Mouse (Mus musculus): Measurements from ENCODE around the gene Bcl2a1b. TPM values are rescaled to one million over a fixed set of nuclear protein-coding genes. Genes with fewer than 3 reads are reported as not detected.
"Not testable (repeated sequence)": the region's sequence is repeated elsewhere in the genome, so short reads cannot be mapped to it uniquely, and the experiment has no call there.

The Bcl2a1b gene
- 1.4 and 1.5 TPM in 2 replicates for polyA plus RNA-seq (2015; fragmentation: Nextera tagmentation; extraction: Ambion mirVana)

GRCm38 (mm10) chr9:89198969-89199416 is at the start of gene Bcl2a1b, which contains the start of gene Gm29094:
TSS of gene Bcl2a1b (plus strand) at chr9:89199209.
TSS of gene Gm29094 (plus strand) at chr9:89199379.
- H3K4me3 ChIP-seq (ENCODE audit: low read depth, low read length); ATAC-seq (ENCODE audit: low read depth); H3K9ac ChIP-seq (ENCODE audit: low read depth, low read length); H3K4me2 ChIP-seq (ENCODE audit: low read depth, low read length); H3K27ac ChIP-seq (ENCODE audit: low read length); H3K9me3 ChIP-seq (replicated peaks; ENCODE audit: control insufficient read depth, low read length); H3K27me3 ChIP-seq (ENCODE audit: control insufficient read depth, insufficient read depth, low read depth, low read length); H3K4me1 ChIP-seq (ENCODE audit: control insufficient read depth, low read depth, low read length); H3K36me3 ChIP-seq (ENCODE audit: control insufficient read depth, insufficient read depth): not testable (repeated sequence)
- WGBS (ENCODE audit: insufficient replicate concordance): 41% methylated on average over 5 of the region's 5 CpGs

GRCm38 (mm10) chr9:89172539-89172938 is 26.5 kb upstream of the Bcl2a1b start:
- not testable (repeated sequence) for H3K27ac ChIP-seq (ENCODE audit: low read length); H3K27me3 ChIP-seq (ENCODE audit: control insufficient read depth, insufficient read depth, low read depth, low read length); H3K36me3 ChIP-seq (ENCODE audit: control insufficient read depth, insufficient read depth); H3K9me3 ChIP-seq (replicated peaks; ENCODE audit: control insufficient read depth, low read length); H3K4me3 ChIP-seq (ENCODE audit: low read depth, low read length); H3K4me2 ChIP-seq (ENCODE audit: low read depth, low read length); H3K9ac ChIP-seq (ENCODE audit: low read depth, low read length); H3K4me1 ChIP-seq (ENCODE audit: control insufficient read depth, low read depth, low read length); ATAC-seq (ENCODE audit: low read depth)

GRCm38 (mm10) chr9:89178833-89179232 is 20.2 kb upstream of the Bcl2a1b start:
- H3K36me3 ChIP-seq (ENCODE audit: control insufficient read depth, insufficient read depth); H3K9me3 ChIP-seq (replicated peaks; ENCODE audit: control insufficient read depth, low read length); H3K4me1 ChIP-seq (ENCODE audit: control insufficient read depth, low read depth, low read length); H3K9ac ChIP-seq (ENCODE audit: low read depth, low read length); H3K4me2 ChIP-seq (ENCODE audit: low read depth, low read length); H3K4me3 ChIP-seq (ENCODE audit: low read depth, low read length); H3K27ac ChIP-seq (ENCODE audit: low read length); ATAC-seq (ENCODE audit: low read depth); H3K27me3 ChIP-seq (ENCODE audit: control insufficient read depth, insufficient read depth, low read depth, low read length): not testable (repeated sequence)
- WGBS (ENCODE audit: insufficient replicate concordance): 32% methylated on average over 2 of the region's 3 CpGs

- ATAC-seq (ENCODE audit: low read depth); H3K36me3 ChIP-seq (ENCODE audit: control insufficient read depth, insufficient read depth); H3K9ac ChIP-seq (ENCODE audit: low read depth, low read length); H3K9me3 ChIP-seq (replicated peaks; ENCODE audit: control insufficient read depth, low read length); H3K27ac ChIP-seq (ENCODE audit: low read length); H3K4me2 ChIP-seq (ENCODE audit: low read depth, low read length); H3K4me1 ChIP-seq (ENCODE audit: control insufficient read depth, low read depth, low read length); H3K4me3 ChIP-seq (ENCODE audit: low read depth, low read length); H3K27me3 ChIP-seq (ENCODE audit: control insufficient read depth, insufficient read depth, low read depth, low read length): not testable (repeated sequence)
- 25% methylated on average over 2 of the region's 4 CpGs for WGBS (ENCODE audit: insufficient replicate concordance)
Measured at GRCm38 (mm10) chr9:89179469-89179868, 19.5 kb upstream of the Bcl2a1b start.

- H3K4me3 ChIP-seq (ENCODE audit: low read depth, low read length): not testable (repeated sequence)
- 61% methylated on average over 15 of the region's 15 CpGs for whole genome bisulfite sequencing (ENCODE audit: insufficient replicate concordance)
Measured at GRCm38 (mm10) chr9:89187006-89187405, 12.0 kb upstream of the Bcl2a1b start.

GRCm38 (mm10) chr9:89195483-89195882 is 3.5 kb upstream of the Bcl2a1b start:
- H3K4me2 ChIP-seq (ENCODE audit: low read depth, low read length); H3K36me3 ChIP-seq (ENCODE audit: control insufficient read depth, insufficient read depth); ATAC-seq (ENCODE audit: low read depth); H3K9me3 ChIP-seq (replicated peaks; ENCODE audit: control insufficient read depth, low read length); H3K27ac ChIP-seq (ENCODE audit: low read length); H3K4me1 ChIP-seq (ENCODE audit: control insufficient read depth, low read depth, low read length); H3K9ac ChIP-seq (ENCODE audit: low read depth, low read length); H3K4me3 ChIP-seq (ENCODE audit: low read depth, low read length); H3K27me3 ChIP-seq (ENCODE audit: control insufficient read depth, insufficient read depth, low read depth, low read length): not testable (repeated sequence)

More at GRCm38 (mm10) chr9:89187006-89187405, 12.0 kb upstream of the Bcl2a1b start:
- not testable (repeated sequence) for H3K9me3 ChIP-seq (replicated peaks; ENCODE audit: control insufficient read depth, low read length); H3K4me1 ChIP-seq (ENCODE audit: control insufficient read depth, low read depth, low read length); H3K4me2 ChIP-seq (ENCODE audit: low read depth, low read length); H3K9ac ChIP-seq (ENCODE audit: low read depth, low read length); ATAC-seq (ENCODE audit: low read depth); H3K27ac ChIP-seq (ENCODE audit: low read length); H3K36me3 ChIP-seq (ENCODE audit: control insufficient read depth, insufficient read depth); H3K27me3 ChIP-seq (ENCODE audit: control insufficient read depth, insufficient read depth, low read depth, low read length)

- WGBS (ENCODE audit: insufficient replicate concordance): no CpG with 5 or more reads among the region's 1 CpGs
- H3K9ac ChIP-seq (ENCODE audit: low read depth, low read length); H3K4me1 ChIP-seq (ENCODE audit: control insufficient read depth, low read depth, low read length); H3K4me2 ChIP-seq (ENCODE audit: low read depth, low read length); ATAC-seq (ENCODE audit: low read depth); H3K9me3 ChIP-seq (replicated peaks; ENCODE audit: control insufficient read depth, low read length); H3K27ac ChIP-seq (ENCODE audit: low read length); H3K36me3 ChIP-seq (ENCODE audit: control insufficient read depth, insufficient read depth); H3K27me3 ChIP-seq (ENCODE audit: control insufficient read depth, insufficient read depth, low read depth, low read length); H3K4me3 ChIP-seq (ENCODE audit: low read depth, low read length): not testable (repeated sequence)
Measured at GRCm38 (mm10) chr9:89197509-89197908, 1.5 kb upstream of the Bcl2a1b start.

- not testable (repeated sequence) for H3K36me3 ChIP-seq (ENCODE audit: control insufficient read depth, insufficient read depth); H3K27me3 ChIP-seq (ENCODE audit: control insufficient read depth, insufficient read depth, low read depth, low read length); H3K9ac ChIP-seq (ENCODE audit: low read depth, low read length); H3K27ac ChIP-seq (ENCODE audit: low read length); ATAC-seq (ENCODE audit: low read depth); H3K4me2 ChIP-seq (ENCODE audit: low read depth, low read length); H3K9me3 ChIP-seq (replicated peaks; ENCODE audit: control insufficient read depth, low read length); H3K4me3 ChIP-seq (ENCODE audit: low read depth, low read length); H3K4me1 ChIP-seq (ENCODE audit: control insufficient read depth, low read depth, low read length)
- WGBS (ENCODE audit: insufficient replicate concordance): 65% methylated on average over 3 of the region's 3 CpGs
Measured at GRCm38 (mm10) chr9:89198349-89198748, 660 bp upstream of the Bcl2a1b start.

- H3K36me3 ChIP-seq (ENCODE audit: control insufficient read depth, insufficient read depth); H3K4me1 ChIP-seq (ENCODE audit: control insufficient read depth, low read depth, low read length); H3K9ac ChIP-seq (ENCODE audit: low read depth, low read length); H3K4me2 ChIP-seq (ENCODE audit: low read depth, low read length); H3K9me3 ChIP-seq (replicated peaks; ENCODE audit: control insufficient read depth, low read length); H3K4me3 ChIP-seq (ENCODE audit: low read depth, low read length); ATAC-seq (ENCODE audit: low read depth); H3K27ac ChIP-seq (ENCODE audit: low read length); H3K27me3 ChIP-seq (ENCODE audit: control insufficient read depth, insufficient read depth, low read depth, low read length): not testable (repeated sequence)
Measured at GRCm38 (mm10) chr9:89202256-89202655, 3.2 kb downstream of the Bcl2a1b start.

GRCm38 (mm10) chr9:89208939-89209338 is 9.9 kb downstream of the Bcl2a1b start:
- H3K27me3 ChIP-seq (ENCODE audit: control insufficient read depth, insufficient read depth, low read depth, low read length); H3K36me3 ChIP-seq (ENCODE audit: control insufficient read depth, insufficient read depth); H3K27ac ChIP-seq (ENCODE audit: low read length); H3K4me3 ChIP-seq (ENCODE audit: low read depth, low read length); H3K9ac ChIP-seq (ENCODE audit: low read depth, low read length); ATAC-seq (ENCODE audit: low read depth); H3K9me3 ChIP-seq (replicated peaks; ENCODE audit: control insufficient read depth, low read length); H3K4me1 ChIP-seq (ENCODE audit: control insufficient read depth, low read depth, low read length); H3K4me2 ChIP-seq (ENCODE audit: low read depth, low read length): not testable (repeated sequence)
- 53% methylated on average over 1 of the region's 1 CpGs for WGBS (ENCODE audit: insufficient replicate concordance)

All from liver, embryonic 16.5 days (tissue).